Mouse (Mus musculus): ENCODE results near the gene Ptdss2. TPM values are rescaled to one million over a fixed set of nuclear protein-coding genes. Genes with fewer than 3 reads are reported as not detected.

The Ptdss2 gene
- total and polyA plus RNA-seq, 2 experiments from 2014 or later, result 35.5 to 54.8 TPM

- Histone ChIP-seq H3K4me2 (ENCODE audit: low read depth, low read length) (no peak overlapping the region; the same call in 1 of the 2 replicates), H3K9ac (replicated peaks; ENCODE audit: low read depth, low read length) (no peak overlapping the region), H3K27ac (ENCODE audit: low read depth) (no peak overlapping the region), H3K9me3 (replicated peaks; ENCODE audit: control insufficient read depth, low read length) (no peaks in the 10 kb centered on the region), H3K27me3 (ENCODE audit: control insufficient read depth, insufficient read depth, low read length) (peaks cover 35% of the 10 kb centered on the region), H3K36me3 (replicated peaks; ENCODE audit: control insufficient read depth, insufficient read depth, low read length) (no peaks in the 10 kb centered on the region), H3K4me3 (ENCODE audit: low read depth, low read length) (no peak overlapping the region; the same call in 1 of the 2 replicates), H3K4me1 (ENCODE audit: control insufficient read depth, insufficient read depth) (no peaks in the 10 kb centered on the region)
- TF ChIP-seq EP300 (IDR thresholded peaks at IDR 0.05; ENCODE audit: low read depth) (no peak), CTCF (IDR thresholded peaks at IDR 0.05; ENCODE audit: low read depth) (no peak)
- 29% methylated on average over 8 of the region's 8 CpGs for WGBS
- DNase-seq (ENCODE audit: low spot score) (no peak), ATAC-seq (ENCODE audit: insufficient read depth, low read depth) (no peak)
Measured at GRCm38 (mm10) chr7:141087894-141088293, 34.3 kb upstream of the Ptdss2 start.

- DNase-seq (ENCODE audit: low spot score) (no peak), ATAC-seq (ENCODE audit: insufficient read depth, low read depth) (no peak)
- WGBS, result 9% methylated on average over 18 of the region's 18 CpGs
- Histone ChIP-seq H3K9ac (replicated peaks; ENCODE audit: low read depth, low read length) (no peak overlapping the region), H3K36me3 (replicated peaks; ENCODE audit: control insufficient read depth, insufficient read depth, low read length) (no peaks in the 10 kb centered on the region), H3K9me3 (replicated peaks; ENCODE audit: control insufficient read depth, low read length) (no peaks in the 10 kb centered on the region), H3K27me3 (ENCODE audit: control insufficient read depth, insufficient read depth, low read length) (peaks cover 35% of the 10 kb centered on the region), H3K27ac (ENCODE audit: low read depth) (no peak overlapping the region), H3K4me1 (ENCODE audit: control insufficient read depth, insufficient read depth) (no peaks in the 10 kb centered on the region), H3K4me3 (ENCODE audit: low read depth, low read length) (no peak overlapping the region; the same call in 1 of the 2 replicates), H3K4me2 (ENCODE audit: low read depth, low read length) (peak overlapping the region; percentile 25; the same call in 1 of the 2 replicates)
- no peak for TF ChIP-seq CTCF (IDR thresholded peaks at IDR 0.05; ENCODE audit: low read depth)
- TF ChIP-seq EP300 (IDR thresholded peaks at IDR 0.05; ENCODE audit: low read depth), result no peak
Measured at GRCm38 (mm10) chr7:141088473-141088872, 33.7 kb upstream of the Ptdss2 start.

- DNase-seq (ENCODE audit: low spot score), result no peak
- H3K4me3 ChIP-seq (ENCODE audit: low read depth, low read length), result no peak overlapping the region
- no peak overlapping the region for H3K27ac ChIP-seq (ENCODE audit: low read depth)
- H3K4me2 ChIP-seq (ENCODE audit: low read depth, low read length), result no peak overlapping the region
- TF ChIP-seq EP300 (IDR thresholded peaks at IDR 0.05; ENCODE audit: low read depth), result no peak
- TF ChIP-seq CTCF (IDR thresholded peaks at IDR 0.05; ENCODE audit: low read depth), result no peak
- peaks cover 35% of the 10 kb centered on the region for H3K27me3 ChIP-seq (ENCODE audit: control insufficient read depth, insufficient read depth, low read length)
- 70% methylated on average over 8 of the region's 8 CpGs for WGBS
- H3K36me3 ChIP-seq (replicated peaks; ENCODE audit: control insufficient read depth, insufficient read depth, low read length), result no peaks in the 10 kb centered on the region
- ATAC-seq (ENCODE audit: insufficient read depth, low read depth), result no peak
- H3K9ac ChIP-seq (replicated peaks; ENCODE audit: low read depth, low read length), result no peak overlapping the region
- no peaks in the 10 kb centered on the region for H3K9me3 ChIP-seq (replicated peaks; ENCODE audit: control insufficient read depth, low read length)
- no peaks in the 10 kb centered on the region for H3K4me1 ChIP-seq (ENCODE audit: control insufficient read depth, insufficient read depth)
Measured at GRCm38 (mm10) chr7:141090228-141090627, 32.0 kb upstream of the Ptdss2 start.

- peak; percentile 86 for DNase-seq (ENCODE audit: low spot score)
Measured at GRCm38 (mm10) chr7:141092051-141092735, 30.0 kb upstream of the Ptdss2 start.

GRCm38 (mm10) chr7:141093950-141094349 is 28.2 kb upstream of the Ptdss2 start:
- Histone ChIP-seq H3K36me3 (replicated peaks; ENCODE audit: control insufficient read depth, insufficient read depth, low read length) (no peaks in the 10 kb centered on the region), H3K4me1 (ENCODE audit: control insufficient read depth, insufficient read depth) (no peaks in the 10 kb centered on the region), H3K27ac (ENCODE audit: low read depth) (no peak overlapping the region), H3K4me2 (ENCODE audit: low read depth, low read length) (no peak overlapping the region), H3K27me3 (ENCODE audit: control insufficient read depth, insufficient read depth, low read length) (peaks cover 19% of the 10 kb centered on the region), H3K9me3 (replicated peaks; ENCODE audit: control insufficient read depth, low read length) (no peaks in the 10 kb centered on the region), H3K4me3 (ENCODE audit: low read depth, low read length) (no peak overlapping the region), H3K9ac (replicated peaks; ENCODE audit: low read depth, low read length) (no peak overlapping the region)
- ATAC-seq (ENCODE audit: insufficient read depth, low read depth) (no peak), DNase-seq (ENCODE audit: low spot score) (no peak)
- TF ChIP-seq EP300 (IDR thresholded peaks at IDR 0.05; ENCODE audit: low read depth) (no peak), CTCF (IDR thresholded peaks at IDR 0.05; ENCODE audit: low read depth) (no peak)
- WGBS, result 83% methylated on average over 6 of the region's 6 CpGs

More at GRCm38 (mm10) chr7:141092051-141092735, 30.0 kb upstream of the Ptdss2 start:
- H3K9me3 ChIP-seq (replicated peaks; ENCODE audit: control insufficient read depth, low read length), result no peaks in the 10 kb centered on the region
- no peaks in the 10 kb centered on the region for H3K4me1 ChIP-seq (ENCODE audit: control insufficient read depth, insufficient read depth)
- ATAC-seq (ENCODE audit: insufficient read depth, low read depth), result peak; percentile 88
- peak overlapping the region; percentile 40 for H3K4me2 ChIP-seq (ENCODE audit: low read depth, low read length)
- no peak overlapping the region for H3K9ac ChIP-seq (replicated peaks; ENCODE audit: low read depth, low read length)
- H3K27me3 ChIP-seq (ENCODE audit: control insufficient read depth, insufficient read depth, low read length), result peaks cover 31% of the 10 kb centered on the region
- peak overlapping the region; percentile 9; the same call in 1 of the 2 replicates for H3K4me3 ChIP-seq (ENCODE audit: low read depth, low read length)
- WGBS, result 7% methylated on average over 36 of the region's 37 CpGs
- H3K27ac ChIP-seq (ENCODE audit: low read depth), result no peak overlapping the region
- peak; percentile 84 for TF ChIP-seq CTCF (IDR thresholded peaks at IDR 0.05; ENCODE audit: low read depth)
- no peak for TF ChIP-seq EP300 (IDR thresholded peaks at IDR 0.05; ENCODE audit: low read depth)
- H3K36me3 ChIP-seq (replicated peaks; ENCODE audit: control insufficient read depth, insufficient read depth, low read length), result no peaks in the 10 kb centered on the region
